Mouse (Mus musculus): ENCODE data around the gene Bcan. TPM values are rescaled to one million over a fixed set of nuclear protein-coding genes. Genes with fewer than 3 reads are reported as not detected.

Bcan gene
- polyA plus RNA-seq, 1 experiment from 2014 or later = 186 TPM

DNA sequence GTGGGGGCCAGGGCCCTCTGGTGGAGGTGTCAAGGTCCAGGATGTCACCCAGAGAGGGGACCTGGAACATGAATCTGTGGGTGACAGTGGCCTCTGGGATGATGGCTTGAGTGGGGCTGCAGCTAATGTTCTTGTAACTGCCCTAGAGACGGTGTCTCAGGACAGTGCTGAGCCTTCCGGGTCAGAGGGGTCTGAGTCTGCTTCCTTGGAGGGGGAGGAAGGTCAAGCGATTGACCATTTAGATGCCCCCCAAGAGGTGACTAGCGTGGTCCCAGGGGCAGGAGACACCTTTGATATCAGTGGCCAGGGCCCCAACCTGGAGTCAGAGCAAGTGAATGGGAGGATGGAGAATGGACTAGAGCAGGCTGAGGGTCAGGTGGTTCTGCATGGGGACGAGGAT is 20.5 kb downstream of the Bcan start:
- H3K9ac ChIP-seq (ENCODE audit: low read depth, low read length) = no peak overlapping the region
- no peak overlapping the region for H3K4me2 ChIP-seq (ENCODE audit: low read length)
- ATAC-seq = no peak
- H3K27ac ChIP-seq (ENCODE audit: low read depth, low read length) = no peak overlapping the region
- H3K36me3 ChIP-seq (ENCODE audit: control insufficient read depth, insufficient read depth, low read length) = no peaks in the 10 kb centered on the region
- no peak overlapping the region for H3K4me3 ChIP-seq (ENCODE audit: low read length)
- H3K27me3 ChIP-seq (replicated peaks; ENCODE audit: control insufficient read depth, insufficient read depth, low read length) = no peaks in the 10 kb centered on the region
- peaks cover 19% of the 10 kb centered on the region for H3K4me1 ChIP-seq (ENCODE audit: control insufficient read depth, insufficient read depth, low read depth, low read length)
- WGBS = 83% methylated on average over 5 of the region's 5 CpGs
- H3K9me3 ChIP-seq (ENCODE audit: control insufficient read depth, low read length) = no peaks in the 10 kb centered on the region

DNA sequence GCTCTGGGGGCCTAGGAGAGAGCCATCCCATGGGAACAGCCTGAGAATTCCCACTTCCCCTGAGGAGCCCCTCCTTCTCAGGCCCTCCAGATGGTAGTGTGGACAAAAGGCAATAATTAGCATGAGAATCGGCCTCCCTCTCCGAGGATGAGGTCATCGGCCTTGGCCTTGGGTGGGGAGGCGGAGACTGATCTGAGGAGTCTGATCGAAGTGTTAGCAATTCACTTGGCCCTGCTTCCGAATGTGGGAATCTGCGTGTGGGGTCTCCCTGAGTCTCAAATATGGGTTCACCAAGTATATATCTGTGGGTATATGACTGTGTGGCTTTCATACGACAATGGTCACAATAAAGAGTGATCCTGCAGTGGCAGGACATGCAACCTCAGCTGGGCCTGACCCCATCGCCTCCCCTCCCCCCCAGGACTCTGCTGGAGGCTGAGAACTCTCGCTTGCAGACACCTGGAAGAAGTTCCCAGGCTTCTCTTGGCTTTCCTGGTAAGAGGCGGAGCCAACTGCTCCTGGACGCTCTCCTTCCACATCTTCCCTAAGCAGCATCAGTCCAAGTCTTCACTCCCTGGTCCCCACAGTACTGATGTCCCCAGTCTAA is 25.5 kb downstream of the Bcan start:
- H3K4me3 ChIP-seq (ENCODE audit: low read length) = peak overlapping the region; percentile 10
- peak overlapping the region; percentile 79 for H3K27ac ChIP-seq (ENCODE audit: low read depth, low read length)
- H3K9ac ChIP-seq (ENCODE audit: low read depth, low read length) = peak overlapping the region; percentile 41; the same call in 1 of the 2 replicates
- peak overlapping the region; percentile 79 for H3K4me2 ChIP-seq (ENCODE audit: low read length)
- no peaks in the 10 kb centered on the region; the same call in 1 of the 2 replicates for H3K27me3 ChIP-seq (replicated peaks; ENCODE audit: control insufficient read depth, insufficient read depth, low read length)
- H3K9me3 ChIP-seq (ENCODE audit: control insufficient read depth, low read length) = no peaks in the 10 kb centered on the region
- no peaks in the 10 kb centered on the region for H3K36me3 ChIP-seq (ENCODE audit: control insufficient read depth, insufficient read depth, low read length)
- ATAC-seq = peak; percentile 45
- WGBS = 11% methylated on average over 12 of the region's 12 CpGs
- H3K4me1 ChIP-seq (ENCODE audit: control insufficient read depth, insufficient read depth, low read depth, low read length) = peaks cover 26% of the 10 kb centered on the region

DNA sequence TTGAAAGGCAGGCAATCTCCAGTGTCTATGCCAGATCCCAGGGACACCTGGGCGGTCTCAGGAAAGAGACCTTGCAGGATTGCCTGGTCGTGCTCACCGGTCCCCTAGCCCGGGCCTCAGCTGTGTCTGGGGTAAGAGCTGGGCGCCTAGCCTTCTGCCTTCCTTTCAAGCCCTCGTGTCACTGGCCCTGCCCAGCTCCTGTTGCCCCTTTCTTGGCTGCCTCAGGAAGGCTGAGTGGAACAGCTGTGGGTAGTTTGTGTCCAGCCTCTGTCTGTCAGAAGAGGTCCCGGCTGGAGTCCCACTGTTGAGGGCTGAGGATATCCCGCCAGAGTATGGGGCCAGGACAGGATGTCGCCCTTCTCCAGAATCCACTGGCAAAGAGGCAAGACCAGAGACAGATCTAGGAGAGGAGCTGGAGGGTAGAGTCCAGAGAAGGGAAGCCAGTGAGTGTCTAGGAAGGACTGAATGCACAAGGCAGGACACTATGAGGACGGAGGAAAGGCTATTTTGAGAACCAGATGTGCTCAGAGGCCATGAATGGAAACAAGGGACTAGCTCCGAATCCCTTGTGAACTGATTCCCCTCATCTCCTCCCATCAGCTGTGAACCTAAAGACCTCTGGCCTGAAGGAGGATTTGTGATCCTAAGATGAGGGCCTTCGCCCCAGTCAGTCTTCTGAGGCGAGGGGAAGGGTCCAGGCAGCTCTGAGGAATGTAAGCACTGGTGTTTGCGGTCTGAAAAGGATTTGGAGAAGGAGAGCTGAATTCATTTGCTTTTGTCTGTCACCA is 26.2 kb downstream of the Bcan start:
- no peaks in the 10 kb centered on the region for H3K36me3 ChIP-seq (ENCODE audit: control insufficient read depth, insufficient read depth, low read length)
- H3K4me1 ChIP-seq (ENCODE audit: control insufficient read depth, insufficient read depth, low read depth, low read length) = peaks cover 26% of the 10 kb centered on the region
- H3K27me3 ChIP-seq (replicated peaks; ENCODE audit: control insufficient read depth, insufficient read depth, low read length) = no peaks in the 10 kb centered on the region; the same call in 1 of the 2 replicates
- 0 out of 2 replicates have a peak, but pooled peaks have one; percentile 6 for ATAC-seq
- peak overlapping the region; percentile 79 for H3K4me2 ChIP-seq (ENCODE audit: low read length)
- peak overlapping the region; percentile 50 for H3K4me3 ChIP-seq (ENCODE audit: low read length)
- WGBS = 12% methylated on average over 14 of the region's 14 CpGs
- peak overlapping the region; percentile 79 for H3K27ac ChIP-seq (ENCODE audit: low read depth, low read length)
- no peaks in the 10 kb centered on the region for H3K9me3 ChIP-seq (ENCODE audit: control insufficient read depth, low read length)
- H3K9ac ChIP-seq (ENCODE audit: low read depth, low read length) = peak overlapping the region; percentile 41

DNA sequence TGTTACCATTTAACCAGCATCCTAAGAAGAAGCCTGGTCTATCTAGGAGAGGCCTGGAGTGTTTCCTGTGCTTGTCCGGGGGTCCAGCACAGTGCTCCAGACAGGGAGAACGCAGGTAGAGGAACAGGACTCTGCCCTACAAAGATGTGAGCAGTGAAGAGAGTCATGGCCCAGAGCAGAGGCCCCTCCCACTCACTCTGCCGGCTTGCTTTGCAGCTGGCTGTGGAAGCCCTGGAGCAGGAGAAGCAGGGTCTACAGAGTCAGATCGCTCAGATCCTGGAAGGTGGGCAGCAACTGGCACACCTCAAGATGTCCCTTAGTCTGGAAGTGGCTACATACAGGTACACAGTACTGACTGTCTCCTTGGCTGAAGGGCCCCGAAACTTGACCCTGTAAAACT is 27.3 kb downstream of the Bcan start:
- H3K36me3 ChIP-seq (ENCODE audit: control insufficient read depth, insufficient read depth, low read length) = no peaks in the 10 kb centered on the region
- no peaks in the 10 kb centered on the region for H3K9me3 ChIP-seq (ENCODE audit: control insufficient read depth, low read length)
- H3K4me1 ChIP-seq (ENCODE audit: control insufficient read depth, insufficient read depth, low read depth, low read length) = peaks cover 26% of the 10 kb centered on the region
- H3K9ac ChIP-seq (ENCODE audit: low read depth, low read length) = peak overlapping the region; percentile 1; the same call in 1 of the 2 replicates
- peak overlapping the region; percentile 50 for H3K4me3 ChIP-seq (ENCODE audit: low read length)
- H3K4me2 ChIP-seq (ENCODE audit: low read length) = peak overlapping the region; percentile 79
- no peaks in the 10 kb centered on the region; the same call in 1 of the 2 replicates for H3K27me3 ChIP-seq (replicated peaks; ENCODE audit: control insufficient read depth, insufficient read depth, low read length)
- WGBS = 22% methylated on average over 5 of the region's 5 CpGs
- no peak for ATAC-seq
- no peak overlapping the region for H3K27ac ChIP-seq (ENCODE audit: low read depth, low read length)

DNA sequence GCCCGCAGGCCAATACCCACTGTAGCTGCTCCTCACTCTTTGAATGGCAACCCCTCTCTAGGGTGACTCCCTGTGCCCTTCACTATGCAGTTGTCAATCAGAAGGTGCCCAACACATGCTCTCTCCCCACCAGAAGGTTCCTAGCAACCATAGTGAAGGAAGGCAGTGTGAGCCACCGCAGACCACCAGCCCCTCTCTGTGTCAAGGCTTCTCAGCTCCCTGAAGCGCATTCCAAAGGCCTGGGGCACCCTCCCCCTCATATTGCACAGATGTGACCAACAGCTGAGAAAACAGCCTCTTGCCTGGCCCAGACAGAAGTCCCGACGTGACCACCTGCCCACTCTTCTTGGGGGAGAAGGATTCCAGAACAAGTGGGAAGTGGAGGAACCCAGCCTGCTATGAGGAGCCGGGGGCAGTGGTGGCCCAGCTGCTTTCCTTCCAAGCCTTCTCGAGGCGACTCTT is 27.8 kb downstream of the Bcan start:
- H3K27me3 ChIP-seq (replicated peaks; ENCODE audit: control insufficient read depth, insufficient read depth, low read length) = no peaks in the 10 kb centered on the region; the same call in 1 of the 2 replicates
- H3K4me3 ChIP-seq (ENCODE audit: low read length) = peak overlapping the region; percentile 50
- peaks cover 26% of the 10 kb centered on the region for H3K4me1 ChIP-seq (ENCODE audit: control insufficient read depth, insufficient read depth, low read depth, low read length)
- peak; percentile 58 for ATAC-seq
- no peaks in the 10 kb centered on the region for H3K36me3 ChIP-seq (ENCODE audit: control insufficient read depth, insufficient read depth, low read length)
- peak overlapping the region; percentile 58; the same call in 1 of the 2 replicates for H3K9ac ChIP-seq (ENCODE audit: low read depth, low read length)
- H3K9me3 ChIP-seq (ENCODE audit: control insufficient read depth, low read length) = no peaks in the 10 kb centered on the region
- H3K4me2 ChIP-seq (ENCODE audit: low read length) = peak overlapping the region; percentile 79
- 6% methylated on average over 8 of the region's 8 CpGs for WGBS
- peak overlapping the region; percentile 37 for H3K27ac ChIP-seq (ENCODE audit: low read depth, low read length)

DNA sequence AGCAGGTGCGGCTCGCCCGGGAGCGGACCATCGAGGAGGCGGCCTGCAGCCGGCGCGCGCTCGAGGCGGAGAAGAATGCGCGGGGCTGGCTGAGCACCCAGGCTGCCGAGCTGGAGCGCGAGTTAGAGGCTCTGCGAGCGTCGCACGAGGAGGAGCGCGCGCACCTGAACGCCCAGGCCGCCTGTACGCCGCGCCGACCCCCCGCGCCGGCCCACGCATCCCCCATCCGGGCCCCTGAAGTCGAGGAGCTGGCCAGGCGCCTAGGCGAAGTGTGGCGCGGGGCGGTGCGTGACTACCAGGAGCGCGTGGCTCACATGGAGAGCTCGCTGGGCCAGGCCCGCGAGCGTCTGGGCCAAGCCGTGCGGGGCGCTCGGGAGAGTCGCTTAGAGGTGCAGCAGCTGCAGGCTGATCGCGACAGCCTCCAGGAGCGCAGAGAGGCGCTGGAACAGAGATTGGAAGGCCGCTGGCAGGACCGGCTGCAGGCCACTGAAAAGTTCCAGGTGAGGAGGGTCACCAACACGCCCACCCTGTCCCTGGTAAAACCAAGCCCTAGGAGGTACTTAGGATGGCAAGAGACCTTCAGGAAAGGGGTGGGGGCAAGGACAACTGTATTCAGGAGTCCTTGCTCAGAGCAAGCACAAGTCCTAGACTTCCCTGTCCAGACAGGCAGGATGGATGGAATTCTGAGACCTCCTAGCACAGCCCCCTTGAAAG is 28.4 kb downstream of the Bcan start:
- Histone ChIP-seq H3K36me3 (ENCODE audit: control insufficient read depth, insufficient read depth, low read length) (no peaks in the 10 kb centered on the region), H3K4me1 (ENCODE audit: control insufficient read depth, insufficient read depth, low read depth, low read length) (peaks cover 26% of the 10 kb centered on the region), H3K27ac (ENCODE audit: low read depth, low read length) (peak overlapping the region; percentile 57), H3K4me2 (ENCODE audit: low read length) (peak overlapping the region; percentile 79), H3K9me3 (ENCODE audit: control insufficient read depth, low read length) (no peaks in the 10 kb centered on the region), H3K9ac (ENCODE audit: low read depth, low read length) (peak overlapping the region; percentile 58), H3K27me3 (replicated peaks; ENCODE audit: control insufficient read depth, insufficient read depth, low read length) (no peaks in the 10 kb centered on the region; the same call in 1 of the 2 replicates), H3K4me3 (ENCODE audit: low read length) (peak overlapping the region; percentile 50)
- ATAC-seq = no peak
- WGBS = under 1% methylated on average over 43 of the region's 60 CpGs

DNA sequence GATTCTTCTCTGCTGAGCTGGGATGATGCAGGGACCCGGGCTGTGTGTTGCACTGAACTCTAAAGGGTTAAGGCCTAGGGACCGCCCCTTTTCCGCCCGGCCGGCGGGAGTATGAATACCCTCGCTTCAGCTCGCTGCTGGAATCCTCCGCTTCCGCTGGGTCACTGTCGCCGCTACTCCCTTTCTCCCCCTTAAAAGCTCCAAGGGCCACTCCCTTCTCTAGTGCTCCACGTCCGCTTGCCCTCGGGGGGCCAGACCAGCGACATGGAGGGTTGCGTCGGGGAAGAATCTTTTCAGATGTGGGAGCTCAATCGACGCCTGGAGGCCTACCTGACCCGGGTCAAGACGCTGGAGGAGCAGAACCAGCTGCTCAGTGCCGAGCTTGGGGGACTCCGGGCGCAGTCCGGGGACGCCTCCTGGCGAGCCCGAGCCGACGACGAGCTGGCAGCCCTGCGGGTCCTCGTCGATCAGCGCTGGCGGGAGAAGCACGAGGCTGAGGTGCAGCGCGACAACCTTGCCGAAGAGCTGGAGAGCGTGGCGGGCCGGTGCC is 29.0 kb downstream of the Bcan start, which contains the start of gene Nes:
Nes (plus strand) TSS at position 140 of the 550 bp plus-strand sequence.
- Histone ChIP-seq H3K27ac (ENCODE audit: low read depth, low read length) (peak within 1 kb of the TSS; percentile 57), H3K9me3 (ENCODE audit: control insufficient read depth, low read length) (no peaks in the 10 kb centered on the region), H3K27me3 (replicated peaks; ENCODE audit: control insufficient read depth, insufficient read depth, low read length) (no peaks in the 10 kb centered on the region; the same call in 1 of the 2 replicates), H3K4me2 (ENCODE audit: low read length) (peak within 1 kb of the TSS; percentile 79), H3K9ac (ENCODE audit: low read depth, low read length) (peak within 1 kb of the TSS; percentile 58), H3K4me1 (ENCODE audit: control insufficient read depth, insufficient read depth, low read depth, low read length) (peaks cover 26% of the 10 kb centered on the region), H3K36me3 (ENCODE audit: control insufficient read depth, insufficient read depth, low read length) (no peaks in the 10 kb centered on the region), H3K4me3 (ENCODE audit: low read length) (peak within 1 kb of the TSS; percentile 50)
- peak; percentile 64 for ATAC-seq
- 0% methylated on average over 39 of the region's 44 CpGs for WGBS

DNA sequence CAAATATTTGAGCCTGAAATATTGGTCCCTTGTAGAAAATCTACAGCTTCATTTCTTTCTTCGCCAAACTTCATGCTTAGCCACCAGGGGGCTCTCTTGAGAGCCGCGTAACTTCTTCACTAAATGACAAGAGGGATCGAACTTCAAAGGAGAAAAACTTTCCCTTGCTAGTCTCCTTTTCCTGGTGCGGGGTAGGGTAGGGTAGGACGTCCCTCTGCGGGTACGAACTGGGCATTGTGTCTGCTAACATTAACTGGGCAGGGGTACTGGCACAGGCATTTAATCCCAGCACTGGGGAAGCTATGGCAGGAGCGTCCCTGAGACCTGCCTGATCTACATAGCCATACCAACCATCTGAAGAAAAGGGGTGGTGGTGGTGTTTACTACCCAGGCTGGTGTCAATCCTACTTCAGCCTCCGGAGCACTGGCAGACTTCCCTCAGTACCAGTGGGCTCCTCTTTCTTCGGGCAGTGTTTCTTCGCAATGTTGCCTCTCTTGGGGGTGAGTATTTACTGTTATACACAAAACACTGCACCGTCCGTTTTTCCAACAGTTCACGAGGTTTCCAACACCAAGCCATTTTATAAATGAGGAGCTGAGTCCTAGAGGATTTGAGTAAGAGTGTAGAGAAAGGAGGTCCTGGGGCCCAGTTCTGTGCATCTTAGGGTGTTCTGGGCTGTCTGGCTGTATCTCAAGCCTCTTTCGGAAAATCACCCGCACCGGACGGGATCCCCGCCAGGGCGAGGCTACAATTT is 29.7 kb downstream of the Bcan start:
- no peaks in the 10 kb centered on the region for H3K36me3 ChIP-seq (ENCODE audit: control insufficient read depth, insufficient read depth, low read length)
- peak overlapping the region; percentile 40; the same call in 1 of the 2 replicates for H3K27ac ChIP-seq (ENCODE audit: low read depth, low read length)
- H3K4me2 ChIP-seq (ENCODE audit: low read length) = peak overlapping the region; percentile 79
- H3K4me1 ChIP-seq (ENCODE audit: control insufficient read depth, insufficient read depth, low read depth, low read length) = peaks cover 26% of the 10 kb centered on the region
- H3K9ac ChIP-seq (ENCODE audit: low read depth, low read length) = no peak overlapping the region
- H3K27me3 ChIP-seq (replicated peaks; ENCODE audit: control insufficient read depth, insufficient read depth, low read length) = no peaks in the 10 kb centered on the region; the same call in 1 of the 2 replicates
- peak overlapping the region; percentile 50 for H3K4me3 ChIP-seq (ENCODE audit: low read length)
- under 1% methylated on average over 21 of the region's 21 CpGs for WGBS
- ATAC-seq = no peak
- no peaks in the 10 kb centered on the region for H3K9me3 ChIP-seq (ENCODE audit: control insufficient read depth, low read length)

Measured in hindbrain, embryonic 16.5 days (tissue).